Mouse (Mus musculus) 3T3-L1 (cell line): ENCODE measurements around the gene Dynlt3.
"Not testable (repeated sequence)": the region's sequence is repeated elsewhere in the genome, so short reads cannot be mapped to it uniquely, and the experiment has no call there.

Experiments used
- DNase-seq: peaks from one replicate; pipeline ENCODE4 v3.0.0-alpha.2; 2015; ENCODE audit warnings: low read depth, low spot score

Gene Dynlt3

GRCm38 (mm10) chrX:9662391-9663111, at the start of gene Dynlt3:
Gene Dynlt3 (minus strand): TSS chrX:9663003.
- peak; percentile 86 for DNase-seq

- DNase-seq, result peak; percentile 85
These were observed 37.0 kb upstream of the Dynlt3 start for GRCm38 (mm10) chrX:9699815-9700214.

GRCm38 (mm10) chrX:9695997-9696396, 33.2 kb upstream of the Dynlt3 start:
- no peak for DNase-seq

GRCm38 (mm10) chrX:9672040-9672439, 9.2 kb upstream of the Dynlt3 start:
- no peak for DNase-seq

GRCm38 (mm10) chrX:9671418-9671817, 8.6 kb upstream of the Dynlt3 start:
- no peak for DNase-seq

GRCm38 (mm10) chrX:9652806-9653205, 10.0 kb downstream of the Dynlt3 start:
- DNase-seq, result peak; percentile 72

GRCm38 (mm10) chrX:9640594-9640993, 22.2 kb downstream of the Dynlt3 start:
- DNase-seq, result not testable (repeated sequence)

GRCm38 (mm10) chrX:9640126-9640525, 22.7 kb downstream of the Dynlt3 start:
- peak; percentile 18 for DNase-seq
